ENCODE assay signal across 12 mouse cellular contexts in the genomic region with DNA sequence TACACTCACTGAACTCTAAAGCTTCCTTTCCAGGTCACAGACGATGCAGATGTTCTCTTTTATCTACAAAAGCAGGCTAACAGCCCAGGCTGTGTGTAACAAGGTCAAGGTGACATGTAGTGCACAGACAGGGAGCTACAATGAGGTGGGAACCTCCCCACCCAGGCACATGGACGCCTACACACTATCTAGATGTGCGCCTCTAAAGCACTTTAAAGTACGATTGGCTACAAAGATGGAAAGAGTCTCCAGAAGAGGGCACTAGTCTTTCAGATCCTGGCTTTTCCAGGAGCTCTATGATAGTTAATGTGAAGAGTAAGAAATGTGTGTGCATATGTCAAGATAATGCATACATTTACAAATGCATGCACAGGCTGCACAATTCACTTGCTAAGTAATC.
A peak's percentile ranks its signal among the peaks of the same experiment; 100 is the strongest.
DNase-seq lines count a peak whose midpoint lies in the region; ATAC-seq lines count a peak whose summit lies in the region.
"Had no signal": no experiment of that assay in that cellular context is flagged by ENCODE, and none has a peak within 500 bp of the region (broad histone marks: within the 10 kb centered on the region; RNA-seq: fewer than 3 reads in every experiment).

No protein-coding gene starts in this region.

- DNase-seq in hindbrain, embryonic 14.5 days (ENCODE audit: low spot score), result peak; percentile 57
- DNase-seq in retina, postnatal 1 day, result peak; percentile 17
- DNase-seq in retina, embryonic 14.5 days (ENCODE audit: low spot score), result no peak
- DNase-seq in spleen, postnatal 14 days (ENCODE audit: low spot score in 2 of 2), result no peak
- no peak for DNase-seq in MN1 (ENCODE audit: low spot score)
- DNase-seq: cerebellum, adult 11 months had no signal

- no peak overlapping the region for H3K4me3 ChIP-seq in hindbrain, embryonic 14.5 days (replicated peaks; ENCODE audit: low read length)
- no peak overlapping the region for H3K4me3 ChIP-seq in hindbrain, embryonic 12.5 days
- H3K4me3 ChIP-seq in liver, embryonic 15.5 days (replicated peaks), result no peak overlapping the region
- H3K4me3 ChIP-seq in forebrain, embryonic 13.5 days, result no peak overlapping the region
- H3K4me3 ChIP-seq: hindbrain, embryonic 15.5 days; limb, embryonic 13.5 days; neural tube, embryonic 12.5 days had no signal

- no peaks in the 10 kb centered on the region for H3K27me3 ChIP-seq in hindbrain, embryonic 14.5 days (ENCODE audit: control insufficient read depth, insufficient read depth, low read length)
- no peaks in the 10 kb centered on the region for H3K27me3 ChIP-seq in hindbrain, embryonic 12.5 days
- no peaks in the 10 kb centered on the region for H3K27me3 ChIP-seq in liver, embryonic 15.5 days
- H3K27me3 ChIP-seq in forebrain, embryonic 13.5 days, result no peaks in the 10 kb centered on the region
- H3K27me3 ChIP-seq: hindbrain, embryonic 15.5 days; limb, embryonic 13.5 days; neural tube, embryonic 12.5 days had no signal

- no peak for ATAC-seq in hindbrain, embryonic 14.5 days (ENCODE audit: low FRiP score)
- no peak for ATAC-seq in hindbrain, embryonic 12.5 days (ENCODE audit: low FRiP score)
- ATAC-seq in liver, embryonic 15.5 days (ENCODE audit: insufficient read depth), result 0 out of 2 replicates have a peak, but pooled peaks have one; percentile 28
- no peak for ATAC-seq in forebrain, embryonic 13.5 days

- 66% methylated on average over 4 of the region's 4 CpGs for WGBS in hindbrain, embryonic 14.5 days
- WGBS in hindbrain, embryonic 12.5 days, result 66% methylated on average over 4 of the region's 4 CpGs
- 41% methylated on average over 4 of the region's 4 CpGs for WGBS in liver, embryonic 15.5 days (ENCODE audit: insufficient replicate concordance)
- 60% methylated on average over 4 of the region's 4 CpGs for WGBS in forebrain, embryonic 13.5 days

- H3K9me3 ChIP-seq in hindbrain, embryonic 14.5 days (ENCODE audit: control insufficient read depth, low read length), result no peaks in the 10 kb centered on the region
- no peaks in the 10 kb centered on the region for H3K9me3 ChIP-seq in hindbrain, embryonic 12.5 days (replicated peaks)
- no peaks in the 10 kb centered on the region for H3K9me3 ChIP-seq in liver, embryonic 15.5 days (replicated peaks)
- H3K9me3 ChIP-seq in forebrain, embryonic 13.5 days (replicated peaks), result no peaks in the 10 kb centered on the region
- H3K9me3 ChIP-seq: hindbrain, embryonic 15.5 days; limb, embryonic 13.5 days; neural tube, embryonic 12.5 days had no signal

- H3K4me2 ChIP-seq in hindbrain, embryonic 14.5 days (replicated peaks), result no peak overlapping the region
- no peak overlapping the region for H3K4me2 ChIP-seq in hindbrain, embryonic 12.5 days (replicated peaks)
- H3K4me2 ChIP-seq in liver, embryonic 15.5 days, result no peak overlapping the region
- H3K4me2 ChIP-seq in forebrain, embryonic 13.5 days, result no peak overlapping the region
- H3K4me2 ChIP-seq: hindbrain, embryonic 15.5 days; limb, embryonic 13.5 days; neural tube, embryonic 12.5 days had no signal

- no peak overlapping the region for H3K27ac ChIP-seq in hindbrain, embryonic 14.5 days
- H3K27ac ChIP-seq in hindbrain, embryonic 12.5 days, result no peak overlapping the region
- H3K27ac ChIP-seq in liver, embryonic 15.5 days (replicated peaks), result no peak overlapping the region
- H3K27ac ChIP-seq in forebrain, embryonic 13.5 days, result no peak overlapping the region
- H3K27ac ChIP-seq: hindbrain, embryonic 15.5 days; limb, embryonic 13.5 days; neural tube, embryonic 12.5 days had no signal

- H3K9ac ChIP-seq in hindbrain, embryonic 14.5 days, result no peak overlapping the region
- H3K9ac ChIP-seq in hindbrain, embryonic 12.5 days, result no peak overlapping the region
- no peak overlapping the region for H3K9ac ChIP-seq in liver, embryonic 15.5 days
- no peak overlapping the region for H3K9ac ChIP-seq in forebrain, embryonic 13.5 days
- H3K9ac ChIP-seq: hindbrain, embryonic 15.5 days; limb, embryonic 13.5 days; neural tube, embryonic 12.5 days had no signal

- H3K36me3 ChIP-seq in hindbrain, embryonic 14.5 days (replicated peaks; ENCODE audit: control insufficient read depth, insufficient read depth), result peaks cover 89% of the 10 kb centered on the region
- H3K36me3 ChIP-seq in hindbrain, embryonic 12.5 days, result peaks cover 84% of the 10 kb centered on the region
- peaks cover 88% of the 10 kb centered on the region for H3K36me3 ChIP-seq in liver, embryonic 15.5 days (replicated peaks)
- H3K36me3 ChIP-seq in forebrain, embryonic 13.5 days (ENCODE audit: poor library complexity, severe bottlenecking), result peaks cover 82% of the 10 kb centered on the region

- no peaks in the 10 kb centered on the region for H3K4me1 ChIP-seq in hindbrain, embryonic 14.5 days (replicated peaks; ENCODE audit: control insufficient read depth, insufficient read depth, low read length)
- no peaks in the 10 kb centered on the region for H3K4me1 ChIP-seq in hindbrain, embryonic 12.5 days
- H3K4me1 ChIP-seq in liver, embryonic 15.5 days (replicated peaks), result no peaks in the 10 kb centered on the region
- H3K4me1 ChIP-seq in forebrain, embryonic 13.5 days, result no peaks in the 10 kb centered on the region
- H3K4me1 ChIP-seq: hindbrain, embryonic 15.5 days; limb, embryonic 13.5 days; neural tube, embryonic 12.5 days had no signal

Comparison
In these comparisons a context has a peak if more than half of its experiments do, and no peak if none do; other contexts are left out.
1. DNase-seq: peak in hindbrain, embryonic 14.5 days (single experiment) and retina, postnatal 1 day (single experiment); none in retina, embryonic 14.5 days (single experiment), spleen, postnatal 14 days (0 of 2) and MN1 (single experiment).